In genomic region chr8:124517142-124517541, GRCm38 (mm10) we compare ENCODE assay signal across 23 mouse cellular contexts. TPM values are rescaled to one million over a fixed set of nuclear protein-coding genes. Genes with fewer than 3 reads are reported as not detected.
"Had no signal": no experiment of that assay in that cellular context is flagged by ENCODE, and none has a peak within 500 bp of the region (broad histone marks: within the 10 kb centered on the region; RNA-seq: fewer than 3 reads in every experiment).

No protein-coding gene starts in this region.

- H3K36me3 ChIP-seq: limb, embryonic 12.5 days; limb, embryonic 15.5 days had no signal

- H3K9ac ChIP-seq: limb, embryonic 12.5 days; limb, embryonic 15.5 days; liver, embryonic 14.5 days; liver, postnatal 0 days; lung, embryonic 14.5 days had no signal

- DNase-seq: kidney, adult 11 months; kidney, adult 9 months; kidney, postnatal 14 days; kidney, postnatal 4 days; layer of hippocampus, postnatal 36 days; liver, postnatal 0 days; lung, embryonic 14.5 days; midbrain, embryonic 14.5 days; right cerebral cortex, postnatal 14 days; right cerebral cortex, postnatal 4 days; thymus, postnatal 25 days had no signal

- H3K27ac ChIP-seq: limb, embryonic 12.5 days; limb, embryonic 15.5 days; liver, embryonic 14.5 days; macrophage; stomach, postnatal 0 days had no signal

- H3K4me3 ChIP-seq: limb, embryonic 12.5 days; limb, embryonic 15.5 days had no signal

- H3K27me3 ChIP-seq: limb, embryonic 15.5 days had no signal

- ATAC-seq: liver, postnatal 0 days; lung, postnatal 0 days had no signal

- H3K9me3 ChIP-seq: limb, embryonic 12.5 days; limb, embryonic 15.5 days had no signal

- H3K4me2 ChIP-seq: limb, embryonic 12.5 days; limb, embryonic 15.5 days; liver, embryonic 11.5 days; lung, embryonic 14.5 days; midbrain, embryonic 11.5 days had no signal

RNA-seq across cellular contexts. Expression of gene Agt, which starts 52.4 kb away (rescaled TPM):
- total RNA-seq: megakaryocyte-erythroid progenitor cell, adult 5-6 weeks had no signal
- polyA plus RNA-seq: limb, embryonic 12.5 days; macrophage; midbrain, embryonic 11.5 days had no signal

RNA-seq across cellular contexts. Expression of gene Capn9, which starts 58.8 kb away (rescaled TPM):
- total RNA-seq: left cerebral cortex, postnatal 10 days; megakaryocyte-erythroid progenitor cell, adult 5-6 weeks had no signal
- polyA plus RNA-seq: kidney, embryonic 16.5 days; limb, embryonic 12.5 days; liver, embryonic 11.5 days; liver, embryonic 14.5 days; liver, postnatal 0 days; macrophage; midbrain, embryonic 11.5 days; neural tube, embryonic 11.5 days had no signal
